Mouse (Mus musculus) central nervous system, embryonic 18 days (tissue): ENCODE results near the gene Mfsd8. TPM values are rescaled to one million over a fixed set of nuclear protein-coding genes. Genes with fewer than 3 reads are reported as not detected.

Experiments used
- polyA plus RNA-seq: library from polyadenylated mRNA; depleted of rRNA; stranded (reverse); fragments of >200 nt; gene quantifications from 2 replicates; pipeline ENCODE4 v1.2.3, GENCODE M21; 2012; rRNA removed

The Mfsd8 gene
- 14.3 and 16.5 TPM in 2 replicates for polyA plus RNA-seq

GRCm38 (mm10) chr3:40846473-40846956, at the start of gene Mfsd8:
Gene Mfsd8, minus strand, starts transcription at chr3:40846886.

GRCm38 (mm10) chr3:40846957-40847017, 101 bp upstream of the Mfsd8 start, which contains the start of gene Abhd18:
Gene Abhd18, plus strand, starts transcription at chr3:40846970.

GRCm38 (mm10) chr3:40799530-40800372, 46.9 kb downstream of the Mfsd8 start, which contains the start of gene Plk4:
Gene Plk4, plus strand, starts transcription at chr3:40800019.

Other genes starting within 250 kb of the Mfsd8 start
- 0.23 and 0.28 TPM in 2 replicates for gene Slc25a31, start 138.0 kb downstream of the Mfsd8 start, polyA plus RNA-seq
- gene Hspa4l, start 102.4 kb downstream of the Mfsd8 start, polyA plus RNA-seq: 16.2 and 21.1 TPM in 2 replicates
- 9.1 and 10.5 TPM in 2 replicates for gene Plk4, start 46.9 kb downstream of the Mfsd8 start, polyA plus RNA-seq
- 11.3 and 12.0 TPM in 2 replicates for gene Abhd18, start 84 bp upstream of the Mfsd8 start, polyA plus RNA-seq
- gene 1700034I23Rik, start 55.7 kb upstream of the Mfsd8 start, polyA plus RNA-seq: 0.09 and 0.13 TPM in 2 replicates
- gene Larp1b, start 102.9 kb upstream of the Mfsd8 start, polyA plus RNA-seq: 10.4 and 12.1 TPM in 2 replicates
- gene Pgrmc2, start 236.2 kb upstream of the Mfsd8 start, polyA plus RNA-seq: 35.2 and 36.3 TPM in 2 replicates